Mouse (Mus musculus): ENCODE measurements around the gene Pdpn. TPM values are rescaled to one million over a fixed set of nuclear protein-coding genes. Genes with fewer than 3 reads are reported as not detected.
A peak's percentile ranks its signal among the peaks of the same experiment; 100 is the strongest.
"Not testable (repeated sequence)": the region's sequence is repeated elsewhere in the genome, so short reads cannot be mapped to it uniquely, and the experiment has no call there.

Pdpn gene
- polyA plus RNA-seq (2012; rRNA removed) = 12.3 and 15.7 TPM in 2 replicates

- DNase-seq (ENCODE audit: extremely low spot score in 1 of 2, low spot score in 1 of 2) = peak in 1 of 2 experiments; percentile 37
Observed at GRCm38 (mm10) chr4:143299325-143300070, at the start of gene Pdpn. Pdpn (minus strand) TSS chr4:143299564.

- peak in 1 of 2 experiments; percentile 18 for DNase-seq (ENCODE audit: extremely low spot score in 1 of 2, low spot score in 1 of 2)
Observed at GRCm38 (mm10) chr4:143348678-143349077, 49.3 kb upstream of the Pdpn start.

- DNase-seq (ENCODE audit: extremely low spot score in 1 of 2, low spot score in 1 of 2) = not testable (repeated sequence)
Observed at GRCm38 (mm10) chr4:143345491-143345890, 46.1 kb upstream of the Pdpn start.

GRCm38 (mm10) chr4:143341470-143341869 is 42.1 kb upstream of the Pdpn start:
- DNase-seq (ENCODE audit: extremely low spot score in 1 of 2, low spot score in 1 of 2) = no peak

- DNase-seq (ENCODE audit: extremely low spot score in 1 of 2, low spot score in 1 of 2) = peak; percentile 25 to 48
Observed at GRCm38 (mm10) chr4:143339808-143340207, 40.4 kb upstream of the Pdpn start.

- DNase-seq (ENCODE audit: extremely low spot score in 1 of 2, low spot score in 1 of 2) = no peak
Observed at GRCm38 (mm10) chr4:143336096-143336495, 36.7 kb upstream of the Pdpn start.

GRCm38 (mm10) chr4:143334995-143335394 is 35.6 kb upstream of the Pdpn start:
- no peak for DNase-seq (ENCODE audit: extremely low spot score in 1 of 2, low spot score in 1 of 2)

GRCm38 (mm10) chr4:143334145-143334544 is 34.8 kb upstream of the Pdpn start:
- DNase-seq (ENCODE audit: extremely low spot score in 1 of 2, low spot score in 1 of 2) = no peak

GRCm38 (mm10) chr4:143331787-143332186 is 32.4 kb upstream of the Pdpn start:
- no peak for DNase-seq (ENCODE audit: extremely low spot score in 1 of 2, low spot score in 1 of 2)

- DNase-seq (ENCODE audit: extremely low spot score in 1 of 2, low spot score in 1 of 2) = no peak
Observed at GRCm38 (mm10) chr4:143330566-143330965, 31.2 kb upstream of the Pdpn start.

GRCm38 (mm10) chr4:143325625-143325941 is 26.2 kb upstream of the Pdpn start:
- peak; percentile 20 to 92 for DNase-seq (ENCODE audit: extremely low spot score in 1 of 2, low spot score in 1 of 2)

- no peak for DNase-seq (ENCODE audit: extremely low spot score in 1 of 2, low spot score in 1 of 2)
Observed at GRCm38 (mm10) chr4:143324925-143325624, 25.7 kb upstream of the Pdpn start.

GRCm38 (mm10) chr4:143324176-143324924 is 25.0 kb upstream of the Pdpn start:
- no peak for DNase-seq (ENCODE audit: extremely low spot score in 1 of 2, low spot score in 1 of 2)

- no peak for DNase-seq (ENCODE audit: extremely low spot score in 1 of 2, low spot score in 1 of 2)
Observed at GRCm38 (mm10) chr4:143313299-143313698, 13.9 kb upstream of the Pdpn start.

GRCm38 (mm10) chr4:143311341-143311740 is 12.0 kb upstream of the Pdpn start:
- peak in 1 of 2 experiments; percentile 44 for DNase-seq (ENCODE audit: extremely low spot score in 1 of 2, low spot score in 1 of 2)

- DNase-seq (ENCODE audit: extremely low spot score in 1 of 2, low spot score in 1 of 2) = no peak
Observed at GRCm38 (mm10) chr4:143305987-143306772, 6.8 kb upstream of the Pdpn start.

GRCm38 (mm10) chr4:143305031-143305430 is 5.7 kb upstream of the Pdpn start:
- no peak for DNase-seq (ENCODE audit: extremely low spot score in 1 of 2, low spot score in 1 of 2)

- DNase-seq (ENCODE audit: extremely low spot score in 1 of 2, low spot score in 1 of 2) = no peak
Observed at GRCm38 (mm10) chr4:143302279-143302890, 3.0 kb upstream of the Pdpn start.

- DNase-seq (ENCODE audit: extremely low spot score in 1 of 2, low spot score in 1 of 2) = no peak
Observed at GRCm38 (mm10) chr4:143301875-143302274, 2.5 kb upstream of the Pdpn start.

- no peak for DNase-seq (ENCODE audit: extremely low spot score in 1 of 2, low spot score in 1 of 2)
Observed at GRCm38 (mm10) chr4:143301042-143301441, 1.7 kb upstream of the Pdpn start.
